Mouse (Mus musculus): ENCODE data around the gene Hmga1.

Gene Hmga1

GRCm38 (mm10) chr17:27556315-27557011, at the start of gene Hmga1:
Hmga1 (plus strand) TSS chr17:27556497.
- peak; percentile 65 for DNase-seq (ENCODE audit: low spot score)

- DNase-seq (ENCODE audit: low spot score) = no peak
Observed at GRCm38 (mm10) chr17:27506871-27507590, 49.3 kb upstream of the Hmga1 start.

GRCm38 (mm10) chr17:27507591-27507945, 48.7 kb upstream of the Hmga1 start:
- no peak for DNase-seq (ENCODE audit: low spot score)

- DNase-seq (ENCODE audit: low spot score) = no peak
Observed at GRCm38 (mm10) chr17:27508002-27508401, 48.3 kb upstream of the Hmga1 start.

GRCm38 (mm10) chr17:27508513-27508912, 47.8 kb upstream of the Hmga1 start:
- DNase-seq (ENCODE audit: low spot score) = no peak

- no peak for DNase-seq (ENCODE audit: low spot score)
Observed at GRCm38 (mm10) chr17:27509056-27509455, 47.2 kb upstream of the Hmga1 start.

- no peak for DNase-seq (ENCODE audit: low spot score)
Observed at GRCm38 (mm10) chr17:27510258-27511124, 45.8 kb upstream of the Hmga1 start.

GRCm38 (mm10) chr17:27511125-27511735, 45.1 kb upstream of the Hmga1 start:
- no peak for DNase-seq (ENCODE audit: low spot score)

GRCm38 (mm10) chr17:27511865-27512618, 44.3 kb upstream of the Hmga1 start:
- no peak for DNase-seq (ENCODE audit: low spot score)

- no peak for DNase-seq (ENCODE audit: low spot score)
Observed at GRCm38 (mm10) chr17:27512619-27513161, 43.6 kb upstream of the Hmga1 start.

GRCm38 (mm10) chr17:27513279-27513915, 42.9 kb upstream of the Hmga1 start:
- no peak for DNase-seq (ENCODE audit: low spot score)

GRCm38 (mm10) chr17:27513916-27514762, 42.2 kb upstream of the Hmga1 start:
- no peak for DNase-seq (ENCODE audit: low spot score)

GRCm38 (mm10) chr17:27518296-27518695, 38.0 kb upstream of the Hmga1 start:
- no peak for DNase-seq (ENCODE audit: low spot score)

- DNase-seq (ENCODE audit: low spot score) = no peak
Observed at GRCm38 (mm10) chr17:27518700-27519595, 37.3 kb upstream of the Hmga1 start.

GRCm38 (mm10) chr17:27520557-27520956, 35.7 kb upstream of the Hmga1 start:
- DNase-seq (ENCODE audit: low spot score) = peak; percentile 49

GRCm38 (mm10) chr17:27521303-27521702, 35.0 kb upstream of the Hmga1 start, which contains the start of gene Grm4:
Grm4 (minus strand) TSS chr17:27521403.
- no peak for DNase-seq (ENCODE audit: low spot score)

- no peak for DNase-seq (ENCODE audit: low spot score)
Observed at GRCm38 (mm10) chr17:27523121-27523520, 33.2 kb upstream of the Hmga1 start.

GRCm38 (mm10) chr17:27527188-27527587, 29.1 kb upstream of the Hmga1 start:
- no peak for DNase-seq (ENCODE audit: low spot score)

GRCm38 (mm10) chr17:27528030-27528429, 28.3 kb upstream of the Hmga1 start:
- no peak for DNase-seq (ENCODE audit: low spot score)

All from ovary, postnatal 14 days (tissue).